Mouse (Mus musculus): ENCODE measurements around the gene A430089I19Rik.
"Not testable (repeated sequence)": the region's sequence is repeated elsewhere in the genome, so short reads cannot be mapped to it uniquely, and the experiment has no call there.

A430089I19Rik gene

GRCm38 (mm10) chr5:94306696-94307095 lies at the start of gene A430089I19Rik:
Gene A430089I19Rik, minus strand, starts transcription at chr5:94306796.
- DNase-seq: not testable (repeated sequence)

GRCm38 (mm10) chr5:94339449-94339848 lies 32.9 kb upstream of the A430089I19Rik start, which contains the start of gene AA792892:
Gene AA792892, plus strand, starts transcription at chr5:94339749.
- DNase-seq: not testable (repeated sequence)

GRCm38 (mm10) chr5:94314135-94314534 lies 7.5 kb upstream of the A430089I19Rik start, which contains the start of gene Gm6502:
Gene Gm6502, plus strand, starts transcription at chr5:94314435.
- DNase-seq: not testable (repeated sequence)
